Mouse (Mus musculus): ENCODE measurements at regions not wholly inside any gene's neighbourhood (a gene's known extent, or its start where the extent isn't known, plus 50 kb on each side); places are given as distances from the start of the nearest gene placed in this dataset.
"Not testable (repeated sequence)": the region's sequence is repeated elsewhere in the genome, so short reads cannot be mapped to it uniquely, and the experiment has no call there.

DNA sequence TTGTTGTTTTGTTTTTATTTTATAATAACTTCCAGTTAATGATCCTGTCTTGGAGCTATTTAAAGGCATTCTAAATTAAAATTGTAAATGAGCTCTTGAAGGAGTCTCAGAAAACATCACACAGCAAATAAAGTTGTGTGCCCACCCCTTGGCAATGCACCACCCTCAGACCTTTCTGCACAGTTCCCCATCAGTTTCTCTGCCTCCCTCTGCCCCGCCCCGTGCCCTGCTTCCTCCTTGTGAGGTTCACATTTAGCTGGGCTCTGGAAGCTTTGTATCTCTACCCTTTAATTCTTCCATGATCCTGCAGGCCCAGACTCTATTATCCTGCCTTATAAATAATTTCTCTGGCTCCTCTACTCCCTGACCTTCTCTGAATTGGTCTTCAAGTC is 149.7 kb downstream of the Gm5426 start:
- no peaks in the 10 kb centered on the region for H3K36me3 ChIP-seq (replicated peaks in 1 of 2; ENCODE audit: control insufficient read depth in 1 of 2, insufficient read depth in 1 of 2, low read length in 1 of 2)
- TF ChIP-seq BHLHE40 (IDR thresholded peaks at IDR 0.05; ENCODE audit: low read depth, low read length) (no peak), ZKSCAN1 (IDR thresholded peaks at IDR 0.05; ENCODE audit: borderline replicate concordance, low read depth, low read length) (no peak), MAZ (IDR thresholded peaks at IDR 0.05; ENCODE audit: low read depth, low read length) (no peak), MAX (IDR thresholded peaks at IDR 0.05; ENCODE audit: low read length) (no peak), ZC3H11A (IDR thresholded peaks at IDR 0.05; ENCODE audit: low read depth, low read length) (no peak), ELF1 (IDR thresholded peaks at IDR 0.05; ENCODE audit: low read depth, low read length) (no peak), TCF12 (IDR thresholded peaks at IDR 0.05; ENCODE audit: low read depth, low read length) (no peak), ZNF384 (IDR thresholded peaks at IDR 0.05; ENCODE audit: low read depth, low read length) (no peak), SMC3 (IDR thresholded peaks at IDR 0.05; ENCODE audit: low read depth, low read length) (no peak), MAFK (IDR thresholded peaks at IDR 0.05; ENCODE audit: insufficient replicate concordance, low read length) (no peak), JUN (IDR thresholded peaks at IDR 0.05; ENCODE audit: insufficient read depth, low read depth, low read length) (no peak), IRF4 (IDR thresholded peaks at IDR 0.05; ENCODE audit: low read depth, low read length) (no peak), POLR2A (IDR thresholded peaks at IDR 0.05; ENCODE audit: low read depth, low read length) (no peak), SIN3A (IDR thresholded peaks at IDR 0.05; ENCODE audit: low read length) (no peak), JUND (conservative IDR thresholded peaks at IDR 0.05; ENCODE audit: low read depth, low read length) (no peak), GABPA (IDR thresholded peaks at IDR 0.05; ENCODE audit: insufficient replicate concordance, low read depth, low read length) (no peak), TBP (conservative IDR thresholded peaks at IDR 0.05; ENCODE audit: low read depth, low read length) (no peak)
- no peak for DNase-seq (ENCODE audit: extremely low read depth)
- no peaks in the 10 kb centered on the region for H3K9me3 ChIP-seq (replicated peaks; ENCODE audit: low read length)
- no peaks in the 10 kb centered on the region for H3K27me3 ChIP-seq (replicated peaks)
- H3K4me3 ChIP-seq (replicated peaks in 1 of 3; ENCODE audit: low read depth in 2 of 3, low read length in 2 of 3, poor library complexity in 1 of 3) = no peak overlapping the region
- dilution Hi-C loops (cut with MboI; ENCODE audit: extremely low pct_ligation_motif_present, extremely low pct_unique_long_range_greater_than_20kb, low sequenced_read_pairs) = no loop called here
- no peak overlapping the region for H3K27ac ChIP-seq (ENCODE audit: insufficient read depth, low read depth)
- H3K9ac ChIP-seq (ENCODE audit: insufficient read depth, low read depth) = no peak overlapping the region
- H3K79me2 ChIP-seq (replicated peaks; ENCODE audit: control insufficient read depth, extremely low read depth, insufficient read depth, poor library complexity, severe bottlenecking) = no peaks in the 10 kb centered on the region
- in situ Hi-C loops (cut with MboI; ENCODE audit: low pct_ligation_motif_present, low pct_unique_long_range_greater_than_20kb, low sequenced_read_pairs) = no loop called here
- peaks cover 0 to 3% of the 10 kb centered on the region in 2 experiments; a peak in 1 of 4 replicates for H3K4me1 ChIP-seq (ENCODE audit: control insufficient read depth in 1 of 2, insufficient read depth in 2 of 2)
- H3K4me2 ChIP-seq (ENCODE audit: insufficient read depth, low read depth, poor library complexity, severe bottlenecking) = no peak overlapping the region

DNA sequence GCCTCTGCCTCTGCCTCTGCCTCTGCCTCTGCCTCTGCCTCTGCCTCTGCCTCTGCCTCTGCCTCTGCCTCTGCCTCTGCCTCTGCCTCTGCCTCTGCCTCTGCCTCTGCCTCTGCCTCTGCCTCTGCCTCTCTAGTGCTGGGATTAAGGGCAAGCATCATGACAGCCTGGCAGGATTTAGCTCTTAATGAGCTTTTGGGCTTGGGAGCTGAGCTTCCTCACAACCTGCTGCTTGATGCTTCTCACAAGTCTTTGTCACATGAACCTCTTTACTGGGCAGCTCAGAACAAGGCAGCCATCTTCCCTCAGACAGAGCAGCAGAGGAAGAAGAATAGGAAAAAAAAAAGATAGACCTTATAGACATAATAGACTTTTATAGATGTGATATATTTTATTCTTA is 152.6 kb downstream of the Gm5426 start:
- H3K9me3 ChIP-seq (replicated peaks; ENCODE audit: low read length); in situ Hi-C loops (cut with MboI; ENCODE audit: low pct_ligation_motif_present, low pct_unique_long_range_greater_than_20kb, low sequenced_read_pairs); H3K36me3 ChIP-seq (replicated peaks in 1 of 2; ENCODE audit: control insufficient read depth in 1 of 2, insufficient read depth in 1 of 2, low read length in 1 of 2); H3K79me2 ChIP-seq (replicated peaks; ENCODE audit: control insufficient read depth, extremely low read depth, insufficient read depth, poor library complexity, severe bottlenecking); H3K27me3 ChIP-seq (replicated peaks); H3K4me3 ChIP-seq (replicated peaks in 1 of 3; ENCODE audit: low read depth in 2 of 3, low read length in 2 of 3, poor library complexity in 1 of 3); H3K27ac ChIP-seq (ENCODE audit: insufficient read depth, low read depth); dilution Hi-C loops (cut with MboI; ENCODE audit: extremely low pct_ligation_motif_present, extremely low pct_unique_long_range_greater_than_20kb, low sequenced_read_pairs); H3K4me1 ChIP-seq (ENCODE audit: control insufficient read depth in 1 of 2, insufficient read depth in 2 of 2); H3K9ac ChIP-seq (ENCODE audit: insufficient read depth, low read depth); DNase-seq (ENCODE audit: extremely low read depth); H3K4me2 ChIP-seq (ENCODE audit: insufficient read depth, low read depth, poor library complexity, severe bottlenecking): not testable (repeated sequence)

Measured in CH12.LX (cell line).